Mouse (Mus musculus) stomach, postnatal 0 days (tissue): ENCODE measurements around the gene Wdr63. TPM values are rescaled to one million over a fixed set of nuclear protein-coding genes. Genes with fewer than 3 reads are reported as not detected.

Experiments
- ATAC-seq: fragments of 200-750 bp; cut with Nextera tagmentation; 2 replicates; pipeline ENCODE4 v1.8.0; 2017; ENCODE audit not compliant: low FRiP score, low TSS enrichment
- DNase-seq: peaks from one replicate; pipeline ENCODE4 v3.0.0-alpha.2; 2016; ENCODE audit warnings: low spot score
- H3K27ac ChIP-seq: fragments of 300-500 bp; sonication (generic); replicated peaks from 2 replicates; pipeline ENCODE4 v1.5.1; 2014; ENCODE audit warnings: mild to moderate bottlenecking, control low read depth
- H3K27me3 ChIP-seq: fragments of 300-500 bp; sonication (generic); 2 replicates; pipeline ENCODE4 v1.6.1; 2014; ENCODE audit warnings: low read length; ENCODE audit not compliant: control insufficient read depth, insufficient read depth
- H3K36me3 ChIP-seq: fragments of 300-500 bp; sonication (generic); 2 replicates; pipeline ENCODE4 v1.6.1; 2014; ENCODE audit warnings: low read length, mixed read lengths; ENCODE audit not compliant: control insufficient read depth, insufficient read depth
- H3K4me1 ChIP-seq: fragments of 300-500 bp; sonication (generic); replicated peaks from 2 replicates; pipeline ENCODE4 v1.6.1; 2014; ENCODE audit warnings: antibody characterized with exemption; ENCODE audit not compliant: control insufficient read depth, insufficient read depth
- H3K4me2 ChIP-seq: fragments of 300-500 bp; sonication (generic); replicated peaks from 2 replicates; pipeline ENCODE4 v1.6.1; 2014; ENCODE audit warnings: low read depth, mild to moderate bottlenecking, control low read depth, moderate library complexity
- H3K4me3 ChIP-seq: fragments of 300-500 bp; sonication (generic); 2 replicates; pipeline ENCODE4 v1.5.1; 2014; ENCODE audit warnings: low read depth, low read length, control low read depth
- H3K9ac ChIP-seq: fragments of 300-500 bp; sonication (generic); 2 replicates; pipeline ENCODE4 v1.6.1; 2014; ENCODE audit warnings: mild to moderate bottlenecking, low read length, control low read depth, mixed read lengths
- H3K9me3 ChIP-seq: fragments of 300-500 bp; sonication (generic); 2 replicates; pipeline ENCODE4 v1.6.1; 2016; ENCODE audit warnings: low read length; ENCODE audit not compliant: control insufficient read depth
- CTCF ChIP-seq: IDR thresholded peaks from 2 replicates; pipeline ENCODE4 v1.5.1; 2016; ENCODE audit warnings: antibody characterized with exemption, low read depth, mild to moderate bottlenecking, moderate library complexity
- EP300 ChIP-seq: optimal IDR thresholded peaks from 2 replicates; pipeline ENCODE3; 2016; ENCODE audit warnings: antibody characterized with exemption
- WGBS: fragments of 180-500 bp; shearing (Covaris S2); extraction: QIAGEN DNeasy Blood & Tissue Kit; methylation state at CpG from one replicate; pipeline ENCODE4 v1.1.7; 2014; 5-methylcytosine and 5-hydroxymethylcytosine counted together
- polyA plus RNA-seq: library from polyadenylated mRNA; unstranded; fragments of >200 nt; fragmentation: Nextera tagmentation; extraction: Ambion mirVana; gene quantifications from 2 replicates; pipeline ENCODE4 v1.2.1, GENCODE M21; 2015

Gene Wdr63
- polyA plus RNA-seq, 1 experiment from 2014 or later, result 0.72 TPM

DNA sequence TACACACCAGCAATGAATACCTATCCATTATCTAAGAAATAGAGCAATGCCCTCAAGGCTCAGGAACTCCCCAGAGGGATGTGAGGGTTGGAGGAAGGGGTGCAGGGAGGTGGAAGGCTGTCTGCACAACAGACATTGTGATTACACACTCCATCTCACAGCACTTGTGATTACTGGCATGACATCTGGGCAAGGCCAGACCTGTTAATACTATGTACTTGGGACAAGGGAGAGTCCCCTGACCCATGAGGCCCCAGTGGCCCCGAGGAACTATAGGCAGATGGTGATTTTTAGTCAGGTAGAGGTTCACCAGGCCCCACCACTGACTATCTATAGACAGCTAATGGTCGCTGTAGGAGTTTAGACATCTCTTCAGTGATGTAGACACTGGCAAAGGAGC, 54.1 kb downstream of the Wdr63 start:
- Histone ChIP-seq H3K9ac (no peak overlapping the region), H3K9me3 (no peaks in the 10 kb centered on the region), H3K4me1 (no peaks in the 10 kb centered on the region), H3K4me2 (no peak overlapping the region), H3K36me3 (no peaks in the 10 kb centered on the region), H3K4me3 (no peak overlapping the region), H3K27ac (no peak overlapping the region), H3K27me3 (no peaks in the 10 kb centered on the region)
- 80% methylated on average over 2 of the region's 2 CpGs for WGBS
- TF ChIP-seq CTCF (no peak), EP300 (no peak)
- ATAC-seq (no peak), DNase-seq (no peak)

DNA sequence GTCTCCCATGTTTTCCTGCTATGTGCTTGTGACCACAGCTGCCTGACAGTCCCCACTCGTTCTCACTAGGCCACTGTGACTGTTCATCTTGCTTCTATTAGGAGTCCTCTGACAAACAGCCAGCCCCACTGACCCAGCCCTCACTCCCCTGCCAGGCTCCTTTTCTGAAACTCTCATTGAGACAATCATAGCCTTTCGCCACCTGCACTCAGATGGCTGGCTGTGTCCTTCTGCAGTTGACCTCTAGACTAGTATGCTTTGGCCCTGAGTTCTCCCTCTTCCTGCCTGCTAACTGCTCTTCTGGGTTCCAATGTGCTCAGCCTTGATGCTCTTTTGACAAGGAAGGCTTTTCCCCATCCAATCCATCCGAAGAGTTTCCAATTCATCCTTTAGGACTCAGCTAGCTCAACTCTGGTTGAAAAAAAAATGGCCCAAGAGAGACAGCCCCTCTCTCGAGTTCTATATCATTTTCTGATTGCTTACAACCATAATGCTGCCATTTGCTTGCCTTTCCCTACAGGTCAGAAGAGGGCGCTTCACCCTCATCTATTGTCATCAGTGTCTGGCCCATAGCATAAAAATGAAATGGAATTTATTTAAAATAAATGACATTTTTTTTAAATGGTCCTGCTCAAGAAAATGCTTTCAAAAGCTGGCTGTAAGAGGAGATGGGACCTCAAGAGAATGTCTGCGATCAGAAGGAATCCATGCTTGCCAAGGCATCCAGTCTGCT, 54.7 kb downstream of the Wdr63 start:
- WGBS, result 67% methylated on average over 6 of the region's 6 CpGs
- TF ChIP-seq EP300, result no peak
- peak; percentile 36 for TF ChIP-seq CTCF
- Histone ChIP-seq H3K9me3 (no peaks in the 10 kb centered on the region), H3K9ac (no peak overlapping the region), H3K36me3 (no peaks in the 10 kb centered on the region), H3K4me2 (no peak overlapping the region), H3K4me1 (no peaks in the 10 kb centered on the region; the same call in 1 of the 2 replicates), H3K27me3 (no peaks in the 10 kb centered on the region), H3K4me3 (no peak overlapping the region), H3K27ac (no peak overlapping the region)
- ATAC-seq, result no peak
- DNase-seq, result no peak

DNA sequence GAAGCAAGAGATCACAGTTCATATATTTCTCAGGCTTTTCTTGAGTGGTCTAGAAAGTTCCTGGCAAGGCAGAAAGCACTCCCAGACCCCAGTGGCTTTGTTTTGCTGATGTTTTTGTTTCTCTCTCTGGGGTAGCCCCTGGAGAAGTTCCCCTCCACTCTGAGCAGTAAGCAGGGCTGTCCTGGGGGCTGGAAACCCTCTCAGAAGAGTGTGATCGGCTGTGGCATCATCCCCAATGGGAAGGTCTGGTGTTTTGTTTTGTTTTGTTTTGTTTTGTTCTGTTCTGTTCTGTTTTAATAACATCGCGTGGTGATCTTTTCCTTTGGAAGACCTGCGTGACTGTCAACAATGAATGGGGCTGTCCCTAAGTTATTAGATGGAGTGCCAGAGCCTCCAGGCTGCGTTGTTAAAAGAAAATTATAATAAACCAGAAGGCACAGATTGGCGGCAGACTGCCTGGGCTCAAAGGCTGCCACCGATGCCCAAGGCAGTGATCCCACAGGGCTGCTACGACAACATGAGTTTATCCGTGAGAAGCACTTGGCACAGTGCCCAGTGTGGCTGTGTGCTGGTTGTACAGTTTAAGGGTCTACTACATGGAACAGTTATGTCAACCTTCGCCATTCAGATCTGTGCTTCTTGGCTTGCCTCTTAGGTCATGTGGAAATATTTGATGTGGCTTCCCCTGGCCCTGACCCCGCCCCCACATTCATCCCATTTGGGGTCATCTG, 56.5 kb downstream of the Wdr63 start:
- WGBS, result 55% methylated on average over 11 of the region's 11 CpGs
- Histone ChIP-seq H3K9me3 (no peaks in the 10 kb centered on the region), H3K4me2 (no peak overlapping the region), H3K9ac (no peak overlapping the region), H3K36me3 (no peaks in the 10 kb centered on the region), H3K27ac (no peak overlapping the region), H3K4me1 (no peaks in the 10 kb centered on the region; the same call in 1 of the 2 replicates), H3K27me3 (no peaks in the 10 kb centered on the region), H3K4me3 (no peak overlapping the region)
- TF ChIP-seq CTCF (no peak), EP300 (no peak)
- ATAC-seq (no peak), DNase-seq (no peak)

DNA sequence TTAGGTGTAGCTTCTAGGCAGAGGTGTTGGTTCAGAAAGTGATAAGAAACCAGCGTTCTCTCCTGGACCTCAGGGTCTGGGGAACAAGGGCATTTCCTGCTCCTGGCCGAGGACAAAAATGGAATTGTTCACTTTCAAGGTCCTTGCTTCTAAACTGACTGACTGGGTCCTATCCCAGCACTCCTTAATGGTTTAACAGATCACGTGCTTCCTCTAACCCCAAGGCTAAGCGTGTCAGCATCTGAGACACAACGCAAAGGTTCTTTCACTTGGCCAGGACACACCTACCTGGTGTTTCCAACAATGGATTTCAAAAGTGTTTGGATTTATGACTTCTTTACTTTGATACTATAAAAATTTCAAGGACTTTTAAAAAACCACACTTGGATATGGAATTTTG, 58.0 kb downstream of the Wdr63 start:
- DNase-seq (no peak), ATAC-seq (no peak)
- TF ChIP-seq EP300 (no peak), CTCF (no peak)
- no peak overlapping the region for H3K4me2 ChIP-seq
- no peak overlapping the region for H3K4me3 ChIP-seq
- no peaks in the 10 kb centered on the region; the same call in 1 of the 2 replicates for H3K4me1 ChIP-seq
- WGBS, result 52% methylated on average over 5 of the region's 5 CpGs
- no peaks in the 10 kb centered on the region for H3K36me3 ChIP-seq
- H3K27ac ChIP-seq, result no peak overlapping the region
- no peak overlapping the region for H3K9ac ChIP-seq
- H3K9me3 ChIP-seq, result no peaks in the 10 kb centered on the region
- no peaks in the 10 kb centered on the region for H3K27me3 ChIP-seq

DNA sequence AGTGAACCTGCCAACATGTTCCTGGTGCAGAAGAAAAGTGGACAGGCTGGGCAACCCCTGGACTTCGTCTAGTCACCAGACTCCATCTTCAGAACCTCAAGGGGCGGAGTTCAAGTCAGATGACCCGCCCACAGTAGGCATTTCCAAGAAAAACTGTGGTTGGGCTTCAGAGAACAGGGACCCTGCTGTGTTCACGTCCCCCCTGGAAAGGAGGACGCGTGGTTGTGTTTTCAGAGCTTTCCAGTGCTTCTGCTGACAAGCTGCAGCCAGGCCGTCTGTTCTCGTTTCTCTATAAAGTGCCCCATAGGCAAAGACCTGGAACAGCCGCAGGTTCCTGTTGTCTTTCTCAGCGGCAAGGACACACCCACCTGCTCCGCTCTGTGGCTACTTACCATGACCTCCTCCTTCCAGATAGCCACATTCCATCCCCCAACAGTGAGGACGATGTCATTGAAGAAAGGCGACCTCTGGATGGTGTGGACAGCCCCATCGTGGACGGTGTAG, 60.2 kb downstream of the Wdr63 start:
- H3K4me2 ChIP-seq, result peak overlapping the region; percentile 48
- no peaks in the 10 kb centered on the region; the same call in 1 of the 2 replicates for H3K4me1 ChIP-seq
- H3K36me3 ChIP-seq, result no peaks in the 10 kb centered on the region
- H3K9me3 ChIP-seq, result no peaks in the 10 kb centered on the region
- H3K27me3 ChIP-seq, result no peaks in the 10 kb centered on the region
- ATAC-seq (peak; percentile 83), DNase-seq (peak; percentile 69)
- H3K4me3 ChIP-seq, result peak overlapping the region; percentile 19; the same call in 1 of the 2 replicates
- 21% methylated on average over 15 of the region's 15 CpGs for WGBS
- H3K9ac ChIP-seq, result no peak overlapping the region
- TF ChIP-seq EP300 (no peak), CTCF (no peak)
- H3K27ac ChIP-seq, result peak overlapping the region; percentile 63

DNA sequence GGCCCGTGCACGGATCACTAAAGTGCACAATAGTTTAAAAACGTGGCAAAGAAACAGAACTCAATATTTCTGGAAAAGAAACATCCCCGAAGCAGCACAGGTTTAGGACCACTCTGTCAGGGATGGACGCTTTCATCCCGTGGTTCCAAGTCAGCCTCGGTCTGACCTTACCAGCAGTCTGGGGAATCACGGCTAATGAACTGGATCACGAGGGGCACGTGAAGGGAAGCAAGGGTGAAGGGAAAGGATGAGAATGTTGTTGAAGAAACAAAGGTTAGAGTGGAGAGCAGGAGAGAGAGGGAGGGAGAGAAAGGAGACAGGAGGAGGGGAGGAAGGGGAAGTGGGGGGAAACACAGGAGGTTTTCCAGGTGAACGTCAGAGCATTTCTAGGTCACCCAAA, 61.9 kb downstream of the Wdr63 start:
- no peaks in the 10 kb centered on the region; the same call in 1 of the 2 replicates for H3K4me1 ChIP-seq
- no peaks in the 10 kb centered on the region for H3K27me3 ChIP-seq
- TF ChIP-seq CTCF, result no peak
- no peak for TF ChIP-seq EP300
- H3K9ac ChIP-seq, result no peak overlapping the region
- DNase-seq, result no peak
- no peak overlapping the region for H3K4me3 ChIP-seq
- no peak overlapping the region for H3K27ac ChIP-seq
- no peaks in the 10 kb centered on the region for H3K9me3 ChIP-seq
- no peaks in the 10 kb centered on the region for H3K36me3 ChIP-seq
- no peak overlapping the region for H3K4me2 ChIP-seq
- WGBS, result 80% methylated on average over 11 of the region's 11 CpGs
- no peak for ATAC-seq
